Comparison of ENCODE assay signal across 24 mouse cellular contexts in the genomic region with DNA sequence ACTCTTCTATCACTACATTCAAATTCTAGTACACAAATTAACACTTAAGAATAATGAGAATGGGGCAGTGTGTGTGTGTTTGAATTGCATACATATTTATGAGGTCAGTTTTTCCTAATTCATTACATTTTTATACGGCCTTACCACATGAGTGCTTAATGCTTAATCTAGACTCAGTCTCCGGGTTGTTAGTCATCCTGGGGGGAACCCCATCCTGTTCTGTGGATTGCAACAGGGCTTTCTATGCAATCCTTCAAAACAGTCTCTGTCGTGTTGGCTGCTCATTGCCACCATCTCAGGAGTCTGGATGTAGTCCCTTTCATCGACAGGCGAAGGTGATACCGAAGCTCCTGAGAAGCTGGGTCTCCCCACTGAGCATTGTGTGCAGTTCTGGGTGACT.
"Had no signal": no experiment of that assay in that cellular context is flagged by ENCODE, and none has a peak within 500 bp of the region (broad histone marks: within the 10 kb centered on the region; RNA-seq: fewer than 3 reads in every experiment).

No protein-coding gene starts in this region.

- H3K4me2 ChIP-seq: heart, embryonic 12.5 days; hindbrain, embryonic 13.5 days; hindbrain, embryonic 15.5 days; intestine, embryonic 15.5 days; limb, embryonic 13.5 days; limb, embryonic 15.5 days; liver, embryonic 12.5 days had no signal

- H3K4me3 ChIP-seq: gastrocnemius, adult 2 months; heart, embryonic 10.5 days; heart, embryonic 12.5 days; hindbrain, embryonic 13.5 days; hindbrain, embryonic 15.5 days; intestine, embryonic 15.5 days; layer of hippocampus, adult 2 months; left cerebral cortex, adult 2 months; limb, embryonic 13.5 days; limb, embryonic 15.5 days; liver, embryonic 12.5 days had no signal

- ATAC-seq: hindbrain, postnatal 0 days; intestine, embryonic 15.5 days; intestine, postnatal 0 days; liver, embryonic 12.5 days had no signal

- H3K36me3 ChIP-seq: heart, embryonic 10.5 days; heart, embryonic 12.5 days; hindbrain, embryonic 13.5 days; intestine, embryonic 15.5 days; liver, embryonic 12.5 days had no signal

- H3K27me3 ChIP-seq: hindbrain, embryonic 13.5 days; hindbrain, embryonic 15.5 days; intestine, embryonic 15.5 days; limb, embryonic 13.5 days; limb, embryonic 15.5 days; liver, embryonic 12.5 days had no signal

- DNase-seq: gastrocnemius, adult 2 months; gastrocnemius, postnatal 10 days; gastrocnemius, postnatal 25 days; heart, adult 18-20 months; heart, postnatal 14 days; heart, postnatal 36 days; kidney, adult 18-20 months; kidney, adult 8-10 months; kidney, postnatal 10 days; kidney, postnatal 25 days; kidney, postnatal 4 days; left cerebral cortex, postnatal 4 days had no signal
